Mouse (Mus musculus) liver, adult 2 months (tissue): ENCODE measurements around the gene Ypel2.

Experiments used
- CTCF ChIP-seq: fragments of 200-500 bp; IDR thresholded peaks from 2 replicates; pipeline ENCODE4 v1.5.1; 2011; ENCODE audit warnings: low read depth, low read length, control low read depth
- POLR2A ChIP-seq: fragments of 200-500 bp; IDR thresholded peaks from 2 replicates; pipeline ENCODE4 v1.6.1; 2011; ENCODE audit warnings: low read length, control low read depth; ENCODE audit not compliant: insufficient read depth; ENCODE audit errors: extremely low read depth

- TF ChIP-seq CTCF (no peak), POLR2A (no peak)
Measured at GRCm38 (mm10) chr11:86904706-86905105, 88.8 kb downstream of the Ypel2 start.
